Mouse (Mus musculus) ES-Bruce4 (cell line): ENCODE results near the gene Dct.

Experiments used
- CTCF ChIP-seq: IDR thresholded peaks from one replicate; pipeline ENCODE4 v1.8.1; 2011; ENCODE audit warnings: low read depth, low read length
- POLR2A ChIP-seq: IDR thresholded peaks from one replicate; pipeline ENCODE4 v1.8.1; 2011; ENCODE audit warnings: low read length; ENCODE audit not compliant: insufficient read depth

GRCm38 (mm10) chr14:118050990-118051389, 1.1 kb downstream of the Dct start:
- TF ChIP-seq POLR2A (no peak), CTCF (no peak)
